Mouse (Mus musculus): ENCODE measurements around the gene Krtcap2.

- TF ChIP-seq CTCF (IDR thresholded peaks at IDR 0.05; ENCODE audit: insufficient read depth, low read depth, low read length) (no peak), POLR2A (IDR thresholded peaks at IDR 0.05; ENCODE audit: insufficient read depth, low read depth, low read length) (no peak)
Observed at GRCm38 (mm10) chr3:89284261-89284660, 38.5 kb downstream of the Krtcap2 start.
